Mouse (Mus musculus) hindbrain, embryonic 13.5 days (tissue): ENCODE measurements at regions not wholly inside any gene's neighbourhood (a gene's known extent, or its start where the extent isn't known, plus 50 kb on each side); places are given as distances from the start of the nearest gene placed in this dataset.

Experiments
- ATAC-seq: fragments of 200-750 bp; cut with Nextera tagmentation; 2 replicates; pipeline ENCODE4 v1.8.0; 2017; ENCODE audit warnings: moderate TSS enrichment; ENCODE audit not compliant: low FRiP score
- H3K27ac ChIP-seq: fragments of 300-500 bp; sonication (generic); 2 replicates; pipeline ENCODE4 v1.5.1; 2015; ENCODE audit warnings: inconsistent platforms, mild to moderate bottlenecking, moderate library complexity
- H3K27me3 ChIP-seq: fragments of 300-500 bp; sonication (generic); 2 replicates; pipeline ENCODE4 v1.6.1; 2015; ENCODE audit warnings: mild to moderate bottlenecking, inconsistent platforms
- H3K36me3 ChIP-seq: fragments of 300-500 bp; sonication (generic); 2 replicates; pipeline ENCODE4 v1.6.1; 2015; ENCODE audit warnings: mild to moderate bottlenecking, inconsistent platforms
- H3K4me1 ChIP-seq: fragments of 300-500 bp; sonication (generic); replicated peaks from 2 replicates; pipeline ENCODE4 v1.6.1; 2015; ENCODE audit warnings: inconsistent platforms
- H3K4me2 ChIP-seq: fragments of 300-500 bp; sonication (generic); 2 replicates; pipeline ENCODE4 v1.6.1; 2015; ENCODE audit warnings: inconsistent platforms, mild to moderate bottlenecking, moderate library complexity
- H3K4me3 ChIP-seq: fragments of 300-500 bp; sonication (generic); 2 replicates; pipeline ENCODE4 v1.5.1; 2015; ENCODE audit warnings: mild to moderate bottlenecking, inconsistent platforms
- H3K9ac ChIP-seq: fragments of 300-500 bp; sonication (generic); 2 replicates; pipeline ENCODE4 v1.6.1; 2015; ENCODE audit warnings: mild to moderate bottlenecking, inconsistent platforms
- H3K9me3 ChIP-seq: fragments of 300-500 bp; sonication (generic); 2 replicates; pipeline ENCODE4 v1.6.1; 2016; ENCODE audit warnings: inconsistent platforms
- WGBS: fragments of 180-500 bp; shearing (Covaris S2); methylation state at CpG from one replicate; pipeline ENCODE4 v1.1.7; 2015; 5-methylcytosine and 5-hydroxymethylcytosine counted together

DNA sequence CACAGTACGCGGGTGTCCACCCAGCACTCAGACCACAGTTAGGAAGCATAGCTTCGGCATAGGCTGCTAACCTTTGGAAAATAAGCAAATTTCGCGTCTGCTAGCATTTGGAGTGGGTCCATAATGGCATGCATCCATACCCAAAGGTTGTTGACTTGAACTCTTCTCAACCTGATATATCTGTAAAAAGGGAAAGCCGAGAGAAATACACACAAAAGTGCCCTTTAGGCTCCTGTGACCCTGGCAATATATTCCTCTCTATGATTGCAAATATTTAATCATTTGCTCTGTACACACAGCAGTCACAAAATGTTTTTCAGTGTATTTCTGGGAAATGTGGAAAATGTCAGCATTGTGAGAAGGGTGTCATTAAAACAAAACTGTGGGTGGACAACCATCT lies 347.1 kb downstream of the Tfec start:
- Histone ChIP-seq H3K9me3 (no peaks in the 10 kb centered on the region), H3K27me3 (no peaks in the 10 kb centered on the region), H3K4me1 (peaks cover 10% of the 10 kb centered on the region; the same call in 1 of the 2 replicates), H3K4me3 (no peak overlapping the region), H3K9ac (no peak overlapping the region), H3K36me3 (no peaks in the 10 kb centered on the region), H3K4me2 (no peak overlapping the region), H3K27ac (no peak overlapping the region)
- no peak for ATAC-seq
- 89% methylated on average over 6 of the region's 6 CpGs for WGBS

DNA sequence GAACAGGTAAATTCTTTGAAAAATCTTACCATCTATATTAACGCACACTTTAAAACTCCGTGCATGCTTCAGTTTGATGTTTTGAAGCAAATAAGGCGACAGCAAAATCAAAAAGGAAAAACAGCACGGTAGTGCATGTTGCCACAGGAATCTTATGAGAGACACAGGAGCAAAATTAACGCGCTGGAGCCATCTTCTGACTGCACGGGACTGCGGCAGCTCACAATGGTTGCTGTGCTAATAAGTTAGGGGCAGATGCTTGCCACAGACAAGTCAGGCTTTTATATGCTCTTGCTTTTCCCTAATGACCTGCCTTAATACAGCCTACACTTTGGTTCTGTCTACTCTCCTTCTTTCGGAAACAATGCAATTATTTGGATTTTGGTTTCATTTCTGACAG lies 347.8 kb downstream of the Tfec start:
- Histone ChIP-seq H3K27me3 (no peaks in the 10 kb centered on the region), H3K9me3 (no peaks in the 10 kb centered on the region), H3K4me1 (peaks cover 10% of the 10 kb centered on the region; the same call in 1 of the 2 replicates), H3K27ac (no peak overlapping the region), H3K4me2 (no peak overlapping the region), H3K4me3 (no peak overlapping the region), H3K36me3 (no peaks in the 10 kb centered on the region), H3K9ac (no peak overlapping the region)
- peak; percentile 39; the same call in 1 of the 2 replicates for ATAC-seq
- 48% methylated on average over 9 of the region's 9 CpGs for WGBS

DNA sequence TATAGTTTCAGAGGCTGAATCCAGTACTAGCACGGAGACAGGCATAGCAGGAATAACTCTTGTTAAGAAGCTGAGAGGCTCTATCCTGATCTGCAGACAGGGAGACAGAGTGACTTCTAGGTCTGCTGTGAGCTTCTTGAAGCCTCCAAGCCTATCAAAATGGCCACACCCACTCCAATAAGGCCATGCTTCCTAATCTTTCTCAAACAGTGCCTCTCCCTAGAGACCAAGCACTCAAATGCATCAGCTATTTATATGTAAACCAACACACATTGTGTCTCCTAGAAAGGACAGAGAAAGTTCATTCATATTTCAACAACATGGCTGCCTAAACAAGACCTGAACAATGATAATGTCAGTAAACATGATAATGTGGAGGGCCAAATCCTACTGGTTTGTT lies 384.2 kb downstream of the Tfec start:
- no peak overlapping the region for H3K9ac ChIP-seq
- ATAC-seq, result no peak
- no peak overlapping the region for H3K4me2 ChIP-seq
- no peak overlapping the region for H3K4me3 ChIP-seq
- no peaks in the 10 kb centered on the region for H3K4me1 ChIP-seq
- no peak overlapping the region for H3K27ac ChIP-seq
- H3K9me3 ChIP-seq, result no peaks in the 10 kb centered on the region
- WGBS, result 57% methylated on average over 1 of the region's 1 CpGs
- no peaks in the 10 kb centered on the region for H3K36me3 ChIP-seq
- H3K27me3 ChIP-seq, result no peaks in the 10 kb centered on the region

DNA sequence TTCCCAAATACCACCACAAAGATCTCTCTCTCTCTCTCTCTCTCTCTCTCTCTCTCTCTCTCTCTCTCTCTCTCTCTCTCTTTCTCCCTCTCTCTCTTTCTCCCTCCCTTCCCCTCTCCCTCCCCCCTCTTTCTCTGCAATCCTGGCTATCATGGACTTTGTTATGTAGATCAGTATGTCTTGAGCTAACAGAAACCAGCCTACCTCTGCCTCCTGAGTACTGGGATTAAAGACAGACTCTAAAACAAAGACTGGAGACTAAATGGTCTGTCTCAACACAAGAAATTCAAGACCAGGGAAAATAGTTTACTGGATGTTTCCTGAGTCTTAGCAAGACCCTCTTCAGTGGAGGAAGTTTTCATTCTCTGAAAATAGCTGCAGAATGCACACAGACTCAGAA lies 384.7 kb downstream of the Tfec start:
- Histone ChIP-seq H3K27ac (no peak overlapping the region), H3K9me3 (no peaks in the 10 kb centered on the region), H3K27me3 (no peaks in the 10 kb centered on the region), H3K36me3 (no peaks in the 10 kb centered on the region), H3K9ac (no peak overlapping the region), H3K4me3 (no peak overlapping the region), H3K4me2 (no peak overlapping the region), H3K4me1 (no peaks in the 10 kb centered on the region)
- no peak for ATAC-seq

DNA sequence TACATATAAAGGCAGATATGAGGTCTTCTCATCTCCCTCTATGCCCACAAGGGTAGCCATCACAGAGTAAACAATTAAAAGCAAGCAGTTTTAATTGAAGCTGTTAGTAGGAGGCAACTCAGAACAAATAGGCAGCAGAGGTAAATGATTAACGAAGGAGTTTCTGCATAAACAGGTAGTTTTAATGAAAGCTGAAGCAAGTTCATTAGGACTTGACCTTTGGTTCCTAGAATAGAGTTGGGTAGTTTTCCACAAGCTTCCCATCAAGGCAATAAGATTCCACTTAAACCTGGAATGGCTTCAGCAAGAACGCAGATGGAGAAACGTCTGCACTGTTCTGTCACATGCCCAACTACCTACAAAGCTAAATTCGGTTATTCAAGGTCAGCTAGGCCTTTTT lies 394.4 kb downstream of the Tfec start:
- no peaks in the 10 kb centered on the region for H3K9me3 ChIP-seq
- no peak overlapping the region for H3K4me3 ChIP-seq
- no peaks in the 10 kb centered on the region for H3K36me3 ChIP-seq
- no peak overlapping the region for H3K27ac ChIP-seq
- WGBS, result 87% methylated on average over 4 of the region's 4 CpGs
- H3K27me3 ChIP-seq, result no peaks in the 10 kb centered on the region
- H3K4me2 ChIP-seq, result no peak overlapping the region
- H3K4me1 ChIP-seq, result no peaks in the 10 kb centered on the region
- ATAC-seq, result no peak
- H3K9ac ChIP-seq, result no peak overlapping the region

DNA sequence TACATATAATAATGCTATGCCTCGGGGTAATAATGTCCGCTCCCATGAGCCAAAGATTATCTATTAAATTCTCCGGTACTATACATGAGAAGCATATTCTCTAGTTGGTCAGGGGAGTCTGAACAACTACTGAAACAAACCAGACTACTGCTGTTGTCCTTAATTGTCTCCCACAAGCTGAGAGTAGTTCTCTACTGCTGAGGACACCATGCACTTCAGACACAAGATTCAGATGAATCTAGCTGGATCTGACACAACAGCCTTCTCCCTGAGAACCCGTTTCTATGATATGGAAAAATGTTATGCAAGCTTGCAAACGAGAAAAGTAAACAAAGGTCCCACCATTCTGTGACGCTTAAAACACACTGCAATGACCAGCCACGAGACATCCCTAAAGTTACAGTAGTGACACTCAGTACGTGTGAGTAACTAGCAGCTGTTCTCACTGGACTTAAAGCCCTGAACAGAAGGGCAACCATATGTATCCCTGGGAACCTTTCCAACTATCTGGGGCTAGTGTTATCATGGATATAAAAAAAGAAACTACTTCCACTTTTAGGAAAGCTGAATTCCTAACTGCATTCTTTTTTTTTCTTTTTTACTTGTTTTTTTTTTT lies 411.1 kb downstream of the Tfec start:
- ATAC-seq, result no peak
- H3K4me2 ChIP-seq, result no peak overlapping the region
- H3K4me3 ChIP-seq, result no peak overlapping the region
- no peaks in the 10 kb centered on the region for H3K4me1 ChIP-seq
- WGBS, result 87% methylated on average over 8 of the region's 8 CpGs
- no peak overlapping the region for H3K9ac ChIP-seq
- no peaks in the 10 kb centered on the region for H3K36me3 ChIP-seq
- H3K27me3 ChIP-seq, result no peaks in the 10 kb centered on the region
- H3K9me3 ChIP-seq, result no peaks in the 10 kb centered on the region
- no peak overlapping the region for H3K27ac ChIP-seq

DNA sequence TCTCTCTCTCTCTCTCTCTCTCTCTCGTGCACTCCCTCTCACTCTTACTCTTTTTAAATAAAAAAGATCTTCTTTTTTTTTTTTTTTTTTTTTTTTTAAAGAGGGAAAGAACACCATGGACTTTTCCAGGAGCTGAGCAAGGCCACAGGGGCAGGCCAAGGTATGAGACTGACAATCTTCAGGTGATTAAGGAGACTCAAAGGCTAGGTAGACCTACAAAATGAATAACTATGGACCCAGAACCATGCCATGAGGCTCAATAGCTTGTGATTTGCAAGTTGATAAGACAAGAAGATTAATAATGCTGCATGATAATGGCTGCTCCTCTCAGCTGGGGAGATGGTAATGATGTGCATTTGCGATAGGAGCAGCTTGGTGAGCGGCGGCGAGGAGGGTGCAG lies 414.9 kb downstream of the Tfec start:
- Histone ChIP-seq H3K4me1 (no peaks in the 10 kb centered on the region), H3K36me3 (no peaks in the 10 kb centered on the region), H3K4me2 (no peak overlapping the region), H3K27ac (no peak overlapping the region), H3K4me3 (no peak overlapping the region), H3K27me3 (no peaks in the 10 kb centered on the region), H3K9ac (no peak overlapping the region), H3K9me3 (no peaks in the 10 kb centered on the region)
- 43% methylated on average over 5 of the region's 5 CpGs for WGBS
- ATAC-seq, result 0 out of 2 replicates have a peak, but pooled peaks have one; percentile 39

DNA sequence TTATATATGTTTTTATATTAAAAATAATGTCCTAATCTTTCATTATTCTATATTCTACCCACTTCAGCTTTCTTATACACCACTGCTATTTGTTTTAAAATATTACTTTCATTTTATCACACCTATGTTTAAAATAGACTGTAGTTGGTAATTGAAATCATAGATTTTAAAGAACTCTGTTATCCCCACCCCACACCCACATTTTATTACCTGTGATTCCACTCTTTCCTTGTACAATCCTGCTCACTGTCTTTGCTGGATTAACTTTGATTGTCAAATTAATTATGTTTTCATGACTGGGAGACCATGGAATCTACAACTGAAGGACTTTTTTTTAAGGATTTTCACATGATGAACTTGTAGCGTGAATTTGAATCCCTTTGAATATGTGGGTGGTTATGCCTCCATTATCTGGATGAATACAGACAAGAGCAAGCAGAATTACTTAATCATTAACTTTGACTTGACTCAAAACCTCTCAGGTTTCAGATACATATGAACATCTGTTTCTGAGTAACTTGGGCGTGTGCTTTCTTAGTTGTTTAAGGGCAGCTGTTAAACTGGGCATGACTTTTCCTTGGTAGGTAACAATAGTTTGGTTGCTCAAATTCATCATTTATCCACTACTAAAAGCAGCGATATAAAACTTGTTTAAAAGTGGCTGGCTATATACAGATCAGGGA lies 429.4 kb downstream of the Tfec start:
- no peak overlapping the region for H3K27ac ChIP-seq
- no peaks in the 10 kb centered on the region for H3K9me3 ChIP-seq
- ATAC-seq, result no peak
- H3K27me3 ChIP-seq, result no peaks in the 10 kb centered on the region
- no peaks in the 10 kb centered on the region for H3K4me1 ChIP-seq
- no peaks in the 10 kb centered on the region for H3K36me3 ChIP-seq
- H3K9ac ChIP-seq, result no peak overlapping the region
- no peak overlapping the region for H3K4me2 ChIP-seq
- H3K4me3 ChIP-seq, result no peak overlapping the region
- WGBS, result 87% methylated on average over 3 of the region's 3 CpGs

DNA sequence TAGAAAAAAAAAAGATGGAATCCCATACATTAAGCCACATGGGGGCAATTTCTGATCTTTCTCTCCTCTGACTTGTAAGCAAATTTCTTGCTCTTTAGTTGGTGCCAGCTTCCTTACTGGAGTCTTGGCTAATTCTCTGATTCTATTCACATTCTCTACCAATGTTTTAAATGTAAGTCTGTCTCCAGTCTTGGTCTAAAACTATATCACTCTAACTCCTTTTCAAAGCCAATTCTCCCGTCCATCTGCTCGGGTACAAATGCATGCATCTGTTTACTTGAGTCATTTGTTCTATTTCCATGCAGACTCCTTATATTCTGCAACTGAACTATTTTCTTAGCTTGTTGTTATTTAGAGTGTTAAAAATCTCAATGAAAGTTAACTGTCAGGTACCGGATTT lies 440.0 kb downstream of the Tfec start:
- no peak overlapping the region for H3K27ac ChIP-seq
- H3K9me3 ChIP-seq, result no peaks in the 10 kb centered on the region
- H3K4me3 ChIP-seq, result no peak overlapping the region
- H3K4me2 ChIP-seq, result no peak overlapping the region
- no peaks in the 10 kb centered on the region for H3K36me3 ChIP-seq
- WGBS, result 88% methylated on average over 3 of the region's 3 CpGs
- no peak overlapping the region for H3K9ac ChIP-seq
- H3K4me1 ChIP-seq, result no peaks in the 10 kb centered on the region
- no peak for ATAC-seq
- no peaks in the 10 kb centered on the region for H3K27me3 ChIP-seq
